Mouse (Mus musculus): Measurements from ENCODE around the gene Cep72. TPM values are rescaled to one million over a fixed set of nuclear protein-coding genes. Genes with fewer than 3 reads are reported as not detected.
"Not testable (repeated sequence)": the region's sequence is repeated elsewhere in the genome, so short reads cannot be mapped to it uniquely, and the experiment has no call there.

Gene Cep72
- polyA plus RNA-seq, 1 experiment: not detected

DNA sequence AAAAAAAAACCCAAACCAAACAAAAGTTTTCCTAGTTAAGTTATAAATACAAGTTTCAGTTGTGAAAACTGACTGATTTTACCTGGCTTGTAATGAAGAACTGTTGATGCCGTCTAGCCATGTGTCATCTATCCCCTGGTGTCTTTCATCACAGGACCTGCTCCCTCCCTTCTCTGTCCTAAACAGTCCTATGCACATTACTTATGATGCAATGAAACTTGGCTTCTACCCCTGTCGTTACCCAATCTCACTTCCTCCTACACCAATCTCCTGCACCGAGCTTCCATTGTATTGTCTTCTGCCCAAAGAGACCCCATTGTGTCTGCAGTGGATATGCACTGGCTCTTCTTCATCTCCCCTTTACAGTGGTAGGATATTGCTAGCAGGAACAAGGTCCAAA, 28.2 kb upstream of the Cep72 start:
- Histone ChIP-seq H3K27ac (ENCODE audit: insufficient read depth, low read depth, low read length) (no peak overlapping the region), H3K4me1 (ENCODE audit: control insufficient read depth, insufficient read depth, low read length) (no peaks in the 10 kb centered on the region), H3K4me3 (ENCODE audit: insufficient read depth, low read depth, low read length) (no peak overlapping the region)
- TF ChIP-seq CTCF (IDR thresholded peaks at IDR 0.05; ENCODE audit: insufficient read depth, low read depth, low read length) (no peak), POLR2A (IDR thresholded peaks at IDR 0.05; ENCODE audit: insufficient read depth, low read depth, low read length) (no peak)
- WGBS: 65% methylated on average over 3 of the region's 3 CpGs

DNA sequence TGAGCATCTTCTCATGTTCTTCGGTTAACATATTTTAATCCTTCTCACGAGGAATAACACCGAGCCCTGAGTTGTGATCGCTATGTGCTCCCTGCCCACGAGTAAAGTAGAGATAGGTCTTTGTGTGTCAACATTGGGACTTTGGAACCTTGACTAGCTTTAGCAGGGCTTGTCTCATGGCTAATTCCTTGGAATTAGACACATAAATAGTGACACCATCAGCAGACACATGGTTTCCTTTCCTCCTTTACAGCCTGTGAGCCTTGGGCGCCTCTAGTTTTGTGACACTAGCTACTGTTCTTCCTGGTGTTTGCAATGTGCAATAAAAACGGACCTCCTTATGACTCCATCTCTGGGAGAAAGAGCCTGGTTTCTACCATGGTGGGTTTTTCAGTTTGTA, 11.3 kb upstream of the Cep72 start:
- no peak for TF ChIP-seq POLR2A (IDR thresholded peaks at IDR 0.05; ENCODE audit: insufficient read depth, low read depth, low read length)
- no peak for TF ChIP-seq CTCF (IDR thresholded peaks at IDR 0.05; ENCODE audit: insufficient read depth, low read depth, low read length)
- Histone ChIP-seq H3K4me3 (ENCODE audit: insufficient read depth, low read depth, low read length) (no peak overlapping the region), H3K27ac (ENCODE audit: insufficient read depth, low read depth, low read length) (no peak overlapping the region), H3K4me1 (ENCODE audit: control insufficient read depth, insufficient read depth, low read length) (no peaks in the 10 kb centered on the region)
- WGBS: 87% methylated on average over 7 of the region's 7 CpGs

DNA sequence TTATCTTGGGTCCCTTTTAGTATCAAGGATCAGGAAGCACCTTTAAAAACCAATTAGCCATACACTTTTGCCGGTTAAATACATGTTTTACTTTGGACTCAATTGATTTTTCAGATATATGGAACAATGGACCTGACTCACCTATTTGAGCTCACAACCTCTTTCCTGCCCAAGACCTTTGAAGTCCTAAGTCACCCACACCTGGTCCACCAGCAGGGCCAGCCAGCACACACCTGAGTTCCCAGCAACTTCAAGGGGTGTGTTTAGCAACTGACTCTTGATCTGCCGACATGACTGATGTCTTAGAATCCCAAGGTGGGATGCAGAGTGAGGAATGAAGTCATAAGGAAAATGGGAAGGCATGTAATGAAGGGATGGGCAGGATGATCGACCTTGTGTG, 9.6 kb upstream of the Cep72 start:
- no peak for TF ChIP-seq CTCF (IDR thresholded peaks at IDR 0.05; ENCODE audit: insufficient read depth, low read depth, low read length)
- no peak for TF ChIP-seq POLR2A (IDR thresholded peaks at IDR 0.05; ENCODE audit: insufficient read depth, low read depth, low read length)
- H3K27ac ChIP-seq (ENCODE audit: insufficient read depth, low read depth, low read length): no peak overlapping the region
- no peak overlapping the region for H3K4me3 ChIP-seq (ENCODE audit: insufficient read depth, low read depth, low read length)
- WGBS: 87% methylated on average over 3 of the region's 3 CpGs
- H3K4me1 ChIP-seq (ENCODE audit: control insufficient read depth, insufficient read depth, low read length): no peaks in the 10 kb centered on the region

DNA sequence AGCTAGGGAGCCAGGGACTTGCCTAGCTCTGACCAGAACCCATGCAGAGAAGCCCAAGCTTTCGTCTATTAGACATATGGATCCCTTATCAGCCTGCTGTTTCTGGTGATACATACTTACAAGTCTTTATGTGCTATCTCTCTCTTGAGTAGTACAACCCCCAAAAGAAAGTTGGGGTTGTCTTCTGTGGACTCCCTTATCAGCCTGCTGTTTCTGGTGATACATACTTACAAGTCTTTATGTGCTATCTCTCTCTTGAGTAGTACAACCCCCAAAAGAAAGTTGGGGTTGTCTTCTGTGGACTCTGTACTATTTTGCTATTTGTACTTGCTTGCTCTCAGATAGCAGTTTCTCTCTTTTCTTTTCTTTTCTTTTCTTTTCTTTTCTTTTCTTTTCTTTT, 9.1 kb upstream of the Cep72 start:
- H3K4me1 ChIP-seq (ENCODE audit: control insufficient read depth, insufficient read depth, low read length); H3K27ac ChIP-seq (ENCODE audit: insufficient read depth, low read depth, low read length); H3K4me3 ChIP-seq (ENCODE audit: insufficient read depth, low read depth, low read length): not testable (repeated sequence)
- 77% methylated on average over 1 of the region's 1 CpGs for WGBS

DNA sequence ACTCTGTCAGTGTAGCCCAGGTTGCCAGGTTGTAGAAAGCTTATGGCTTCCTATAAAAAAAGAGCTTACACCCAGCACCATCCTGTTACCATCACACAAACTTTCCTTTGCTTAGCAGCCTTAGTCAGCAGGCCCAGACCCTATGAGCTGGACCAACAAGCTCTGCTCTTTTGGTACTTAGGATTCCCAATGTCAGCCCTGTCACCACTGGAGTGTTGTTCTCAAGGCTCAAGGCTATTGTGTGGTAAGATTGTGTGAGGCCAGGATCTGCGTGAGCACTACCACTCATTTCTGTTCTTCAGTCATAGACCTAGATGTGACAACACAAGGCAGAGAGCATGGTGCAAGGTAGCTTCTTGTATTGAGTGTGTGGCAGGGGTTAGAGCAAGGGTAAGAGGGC, 4.5 kb upstream of the Cep72 start:
- H3K4me1 ChIP-seq (ENCODE audit: control insufficient read depth, insufficient read depth, low read length): no peaks in the 10 kb centered on the region
- H3K27ac ChIP-seq (ENCODE audit: insufficient read depth, low read depth, low read length): no peak overlapping the region
- H3K4me3 ChIP-seq (ENCODE audit: insufficient read depth, low read depth, low read length): no peak overlapping the region
- WGBS: 94% methylated on average over 1 of the region's 1 CpGs
- TF ChIP-seq POLR2A (IDR thresholded peaks at IDR 0.05; ENCODE audit: insufficient read depth, low read depth, low read length): no peak
- TF ChIP-seq CTCF (IDR thresholded peaks at IDR 0.05; ENCODE audit: insufficient read depth, low read depth, low read length): no peak

DNA sequence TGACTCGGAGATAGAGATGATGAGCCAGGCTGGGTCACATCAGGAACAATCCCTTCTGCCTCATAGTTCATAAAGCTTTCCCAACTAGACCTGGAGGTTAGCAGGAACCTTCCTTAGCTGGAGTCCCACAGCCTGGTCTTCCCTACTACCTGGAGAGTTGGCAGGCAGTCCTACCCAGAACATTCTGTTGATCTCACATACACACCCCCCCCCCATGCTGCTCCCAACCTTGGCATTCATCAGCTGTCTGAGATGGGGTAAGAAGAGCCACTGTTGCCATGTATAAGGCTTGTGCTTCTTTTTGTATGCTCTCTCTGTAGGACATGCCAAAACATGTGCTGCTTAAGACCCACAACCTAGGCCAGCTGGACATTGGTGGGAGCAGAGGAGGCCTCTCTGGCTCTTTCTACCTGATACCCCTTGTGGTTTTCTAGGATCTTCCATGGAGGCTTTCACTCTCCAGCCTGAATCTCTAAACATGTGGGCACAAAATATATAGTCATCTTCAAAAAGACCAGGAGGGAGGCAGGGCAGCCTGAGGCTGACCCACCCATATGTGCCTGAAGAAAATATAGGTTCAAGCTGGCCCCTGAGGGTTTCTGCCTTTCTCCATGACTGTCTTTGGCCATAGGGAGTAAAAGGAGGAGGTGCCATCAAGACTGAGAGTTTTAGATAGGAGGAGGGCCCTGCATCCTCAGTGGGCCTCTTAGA, 1.4 kb upstream of the Cep72 start:
- no peak for TF ChIP-seq POLR2A (IDR thresholded peaks at IDR 0.05; ENCODE audit: insufficient read depth, low read depth, low read length)
- no peak for TF ChIP-seq CTCF (IDR thresholded peaks at IDR 0.05; ENCODE audit: insufficient read depth, low read depth, low read length)

DNA sequence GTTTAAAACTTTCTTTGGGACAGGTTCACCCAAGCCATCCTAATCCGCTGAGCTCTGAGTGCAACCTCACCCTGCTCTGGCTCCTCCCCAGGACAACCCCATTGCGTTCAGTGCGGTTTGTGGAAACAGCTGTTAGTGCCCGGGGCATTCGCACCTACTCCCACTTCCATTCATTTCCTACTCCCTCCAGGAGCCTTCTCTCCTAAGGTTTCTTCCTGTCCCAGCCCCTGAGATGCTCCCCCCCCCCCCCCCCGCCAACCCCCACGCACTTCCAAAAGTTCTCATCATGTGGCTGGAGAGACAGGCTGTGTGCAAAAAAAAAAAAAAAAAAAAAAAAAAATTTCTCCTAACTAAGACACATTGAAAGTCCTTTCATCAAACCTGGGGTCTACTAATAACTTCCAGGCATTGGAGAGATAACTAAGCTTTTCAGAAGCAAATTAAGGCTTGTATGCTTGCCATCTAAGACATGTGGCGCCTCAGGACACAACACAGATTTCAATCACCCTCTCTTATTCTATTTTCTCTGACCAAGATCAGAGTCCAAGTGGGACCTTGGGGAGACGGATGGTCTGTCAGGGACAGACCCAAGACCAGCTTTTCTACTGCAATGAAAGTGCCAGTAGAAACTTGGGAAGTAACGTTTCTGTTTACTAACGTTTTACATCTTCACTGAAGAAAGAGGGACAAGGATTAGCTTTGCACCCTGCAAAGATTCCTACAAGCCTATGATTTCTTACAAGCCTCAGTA, 454 bp upstream of the Cep72 start:
- Histone ChIP-seq H3K27ac (ENCODE audit: insufficient read depth, low read depth, low read length) (no peak overlapping the region), H3K4me3 (ENCODE audit: insufficient read depth, low read depth, low read length) (peak overlapping the region; percentile 79), H3K4me1 (ENCODE audit: control insufficient read depth, insufficient read depth, low read length) (no peaks in the 10 kb centered on the region)
- TF ChIP-seq POLR2A (IDR thresholded peaks at IDR 0.05; ENCODE audit: insufficient read depth, low read depth, low read length) (no peak), CTCF (IDR thresholded peaks at IDR 0.05; ENCODE audit: insufficient read depth, low read depth, low read length) (no peak)
- WGBS: 23% methylated on average over 11 of the region's 11 CpGs

More for the DNA sequence above, 1.4 kb upstream of the Cep72 start:
- no peak overlapping the region for H3K27ac ChIP-seq (ENCODE audit: insufficient read depth, low read depth, low read length)
- H3K4me1 ChIP-seq (ENCODE audit: control insufficient read depth, insufficient read depth, low read length): no peaks in the 10 kb centered on the region
- 91% methylated on average over 1 of the region's 1 CpGs for WGBS
- H3K4me3 ChIP-seq (ENCODE audit: insufficient read depth, low read depth, low read length): no peak overlapping the region

DNA sequence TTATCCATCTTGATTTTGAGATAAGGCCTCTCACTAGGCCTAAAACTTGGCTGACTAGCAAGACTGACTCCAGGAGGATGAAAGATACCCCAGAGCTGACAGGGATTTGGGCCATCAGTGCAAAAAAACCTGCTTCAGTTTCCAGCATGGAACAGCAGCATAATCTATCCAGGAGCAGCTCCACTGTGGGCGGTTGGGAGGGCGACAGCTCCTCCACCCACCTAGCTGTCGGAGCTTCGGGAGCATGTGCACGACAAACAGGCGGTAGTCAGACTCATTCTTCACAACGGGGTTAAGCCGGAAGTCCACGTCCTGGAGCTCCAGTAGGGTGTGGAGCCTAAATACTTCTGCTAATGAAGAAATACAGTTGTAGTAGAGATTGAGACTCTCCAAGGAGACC, 4.0 kb downstream of the Cep72 start:
- WGBS: 81% methylated on average over 9 of the region's 9 CpGs
- H3K4me1 ChIP-seq (ENCODE audit: control insufficient read depth, insufficient read depth, low read length): no peaks in the 10 kb centered on the region
- TF ChIP-seq CTCF (IDR thresholded peaks at IDR 0.05; ENCODE audit: insufficient read depth, low read depth, low read length) (no peak), POLR2A (IDR thresholded peaks at IDR 0.05; ENCODE audit: insufficient read depth, low read depth, low read length) (no peak)
- no peak overlapping the region for H3K27ac ChIP-seq (ENCODE audit: insufficient read depth, low read depth, low read length)
- no peak overlapping the region for H3K4me3 ChIP-seq (ENCODE audit: insufficient read depth, low read depth, low read length)

DNA sequence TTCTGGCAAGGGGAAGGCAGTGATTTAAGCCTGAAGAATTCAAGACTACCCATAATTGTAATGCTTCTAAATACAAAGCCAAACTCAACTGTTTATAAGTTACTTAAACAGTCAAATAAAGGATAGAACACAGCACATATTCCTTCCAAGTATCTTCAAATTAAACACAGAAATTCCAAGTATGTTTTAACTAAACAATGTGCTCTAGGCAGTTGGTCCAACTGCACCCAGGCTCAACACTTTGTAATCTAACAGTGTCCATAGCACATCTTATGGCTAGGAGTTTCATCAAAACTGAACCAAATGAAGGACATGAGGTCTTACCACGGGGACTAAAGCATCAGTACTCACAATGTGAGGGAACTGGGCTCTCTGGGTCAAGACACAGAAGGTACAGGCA, 5.9 kb downstream of the Cep72 start:
- Histone ChIP-seq H3K4me3 (ENCODE audit: insufficient read depth, low read depth, low read length) (no peak overlapping the region), H3K4me1 (ENCODE audit: control insufficient read depth, insufficient read depth, low read length) (no peaks in the 10 kb centered on the region), H3K27ac (ENCODE audit: insufficient read depth, low read depth, low read length) (no peak overlapping the region)
- no peak for TF ChIP-seq CTCF (IDR thresholded peaks at IDR 0.05; ENCODE audit: insufficient read depth, low read depth, low read length)
- no peak for TF ChIP-seq POLR2A (IDR thresholded peaks at IDR 0.05; ENCODE audit: insufficient read depth, low read depth, low read length)
- 85% methylated on average over 1 of the region's 1 CpGs for WGBS

Data from olfactory bulb, adult 2 months (tissue).